Mouse (Mus musculus) lung, adult 2 months (tissue): ENCODE measurements around the gene Lrmda.

Experiments used
- CTCF ChIP-seq: fragments of 200-500 bp; IDR thresholded peaks from 2 replicates; pipeline ENCODE4 v1.5.1; 2011; ENCODE audit warnings: mild to moderate bottlenecking, low read length, control low read depth; ENCODE audit not compliant: insufficient read depth
- POLR2A ChIP-seq: fragments of 200-500 bp; IDR thresholded peaks from 2 replicates; pipeline ENCODE4 v1.6.1; 2011; ENCODE audit warnings: low read depth, mild to moderate bottlenecking, control low read depth, low read length, borderline replicate concordance; ENCODE audit errors: extremely low read depth

DNA sequence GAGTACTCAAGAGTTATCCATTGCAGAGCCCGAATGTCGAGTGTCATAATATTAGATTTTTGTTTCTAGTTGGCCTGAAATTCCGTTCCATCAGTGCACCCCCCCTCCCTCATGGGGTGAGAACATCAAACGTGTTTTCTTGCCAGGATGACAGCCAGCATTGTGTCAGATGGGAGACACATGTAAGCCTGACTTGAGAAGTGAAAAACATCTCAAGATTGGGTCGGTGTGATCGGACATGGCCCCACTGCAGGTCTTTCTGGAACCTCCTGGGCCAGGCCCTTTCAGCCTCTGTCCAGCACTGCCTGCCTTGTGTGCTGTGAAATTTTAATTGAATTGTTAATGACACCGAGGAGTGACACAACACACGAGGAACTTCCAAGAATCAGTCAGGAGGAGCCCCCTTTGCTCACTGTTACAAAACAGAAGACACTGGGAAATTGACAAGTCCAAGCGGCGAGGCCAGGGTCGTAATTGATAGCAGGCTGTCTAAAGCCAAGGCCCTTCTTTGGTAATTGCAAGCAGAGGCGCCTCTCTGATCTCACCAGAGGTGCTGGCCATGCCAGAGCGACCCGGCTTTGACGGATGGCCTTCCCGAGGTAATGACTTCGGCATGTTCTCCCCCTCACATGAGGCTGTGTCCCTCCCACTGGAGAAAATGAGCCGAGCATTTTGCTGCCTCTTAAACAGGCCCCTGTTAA, 95.3 kb downstream of the Lrmda start:
- TF ChIP-seq POLR2A (no peak), CTCF (no peak)
